Mouse (Mus musculus) ES-E14 (cell line): ENCODE data around the gene Tmem108. TPM values are rescaled to one million over a fixed set of nuclear protein-coding genes. Genes with fewer than 3 reads are reported as not detected.

ENCODE experiments used
- DNase-seq: peaks from one replicate; pipeline ENCODE4 v3.0.0-alpha.2; 2013; ENCODE audit warnings: low read depth, low spot score
- H3K27ac ChIP-seq: 2 replicates; pipeline ENCODE4 v1.5.1; 2012; ENCODE audit warnings: low read depth, mild to moderate bottlenecking, low read length, moderate library complexity, mixed read lengths; ENCODE audit not compliant: poor library complexity, insufficient read depth, severe bottlenecking
- H3K36me3 ChIP-seq: 2 replicates; pipeline ENCODE4 v1.6.1; 2012; ENCODE audit warnings: mild to moderate bottlenecking, low read length, moderate library complexity, mixed read lengths; ENCODE audit not compliant: control insufficient read depth, poor library complexity, insufficient read depth, severe bottlenecking
- H3K4me1 ChIP-seq, 2 experiments: fragments of 150-350 bp in 1 of 2; sonication (generic) in 1 of 2; 2 replicates each; pipeline ENCODE4 v1.6.1; 2012; ENCODE audit warnings: low read length in 2 of 2, mild to moderate bottlenecking in 1 of 2, mixed read lengths in 1 of 2; ENCODE audit not compliant: control insufficient read depth in 2 of 2, insufficient read depth in 2 of 2, poor library complexity in 1 of 2
- H3K4me3 ChIP-seq, 2 experiments: fragments of 150-350 bp in 1 of 2; sonication (generic) in 1 of 2; 2 replicates each; pipeline ENCODE4 v1.5.1; 2012; ENCODE audit warnings: low read length in 2 of 2, low read depth in 1 of 2, mild to moderate bottlenecking in 1 of 2, mixed read lengths in 1 of 2; ENCODE audit not compliant: insufficient read depth in 1 of 2, poor library complexity in 1 of 2, severe bottlenecking in 1 of 2
- H3K9ac ChIP-seq: 2 replicates; pipeline ENCODE4 v1.6.1; 2012; ENCODE audit warnings: low read depth, mild to moderate bottlenecking, low read length, mixed read lengths; ENCODE audit not compliant: poor library complexity, insufficient read depth, severe bottlenecking
- H3K9me3 ChIP-seq: fragments of 150-350 bp; sonication (generic); 2 replicates; pipeline ENCODE4 v1.6.1; 2012; ENCODE audit warnings: low read depth, mild to moderate bottlenecking, low read length; ENCODE audit not compliant: control insufficient read depth, insufficient read depth
- CHD2 ChIP-seq: IDR thresholded peaks from 2 replicates; pipeline ENCODE4 v1.6.1; 2014; ENCODE audit warnings: mild to moderate bottlenecking, low read depth, low read length, inconsistent platforms
- HCFC1 ChIP-seq: IDR thresholded peaks from 2 replicates; pipeline ENCODE4 v1.6.1; 2012; ENCODE audit warnings: low read length, inconsistent platforms, borderline replicate concordance; ENCODE audit not compliant: insufficient read depth
- MAFK ChIP-seq: IDR thresholded peaks from 2 replicates; pipeline ENCODE4 v1.6.1; 2014; ENCODE audit warnings: mild to moderate bottlenecking, low read depth, low read length, inconsistent platforms; ENCODE audit not compliant: insufficient read depth
- ZC3H11A ChIP-seq: IDR thresholded peaks from 2 replicates; pipeline ENCODE4 v1.6.1; 2012; ENCODE audit warnings: low read depth, mild to moderate bottlenecking, inconsistent platforms, low read length, borderline replicate concordance
- ZNF384 ChIP-seq: IDR thresholded peaks from 2 replicates; pipeline ENCODE4 v1.6.1; 2012; ENCODE audit warnings: low read depth, low read length, inconsistent platforms
- in situ Hi-C, 2 experiments: fragments of 600-800 bp; cut with MboI; formaldehyde crosslinking; loops; one replicate each; pipeline ENCODE4 v1.15.1; 2025; ENCODE audit warnings: low sequenced_read_pairs in 2 of 2, inconsistent platforms in 1 of 2; ENCODE audit not compliant: unreplicated experiment in 2 of 2
- total RNA-seq: library from RNA; depleted of rRNA; stranded (reverse); fragments of 300-350 nt; gene quantifications from 2 replicates; pipeline ENCODE4 v1.2.3, GENCODE M21; 2012

Tmem108 gene
- total RNA-seq, 1 experiment = 3.1 TPM

DNA sequence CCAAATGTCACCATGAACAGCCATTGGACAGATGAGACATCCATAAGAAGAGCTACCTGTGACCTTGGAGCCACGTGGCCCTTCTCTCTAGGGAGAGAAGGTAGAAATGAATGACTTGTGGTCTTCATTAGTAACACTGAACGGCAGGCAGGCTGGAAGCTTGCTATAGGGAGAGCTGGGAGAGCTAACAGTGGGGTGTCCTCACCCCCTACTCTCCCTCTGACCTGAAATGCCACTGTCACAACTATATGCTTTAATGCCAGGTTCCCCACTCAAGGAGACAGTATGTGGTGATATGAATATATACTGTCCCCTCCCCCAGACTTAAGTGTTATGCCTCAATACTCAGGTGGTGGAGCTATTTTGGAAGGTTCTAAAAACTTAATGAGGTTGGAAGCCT is 301.8 kb downstream of the Tmem108 start:
- no peak for DNase-seq
- Histone ChIP-seq H3K27ac (no peak overlapping the region), H3K9ac (no peak overlapping the region), H3K9me3 (no peaks in the 10 kb centered on the region), H3K4me1 (no peaks in the 10 kb centered on the region), H3K36me3 (no peaks in the 10 kb centered on the region), H3K4me3 (no peak overlapping the region)
- TF ChIP-seq HCFC1 (no peak), MAFK (no peak), ZNF384 (no peak), CHD2 (no peak), ZC3H11A (no peak)
- in situ Hi-C loops = no loop called here

DNA sequence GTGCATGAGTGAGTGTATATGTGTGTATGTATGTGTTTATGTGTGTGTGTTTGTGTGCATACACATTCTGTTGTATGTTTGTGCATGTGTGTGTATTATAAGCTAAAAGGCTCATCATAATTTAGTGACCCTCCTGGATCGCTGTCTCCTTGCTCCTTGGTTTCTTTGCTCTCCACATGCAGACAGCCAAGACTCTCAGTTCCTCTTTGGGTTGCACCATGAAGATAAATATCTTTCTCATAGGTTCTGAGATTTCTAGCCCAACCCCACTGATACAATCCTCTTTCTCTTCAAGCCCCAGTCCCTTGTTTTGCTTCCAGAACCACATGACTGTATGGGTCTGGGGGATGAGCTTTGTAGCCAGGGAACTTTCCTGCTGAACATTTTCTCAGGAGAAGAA is 302.3 kb downstream of the Tmem108 start:
- Histone ChIP-seq H3K9me3 (no peaks in the 10 kb centered on the region), H3K4me3 (no peak overlapping the region), H3K9ac (no peak overlapping the region), H3K36me3 (no peaks in the 10 kb centered on the region), H3K4me1 (no peaks in the 10 kb centered on the region), H3K27ac (no peak overlapping the region)
- no peak for DNase-seq
- TF ChIP-seq MAFK (no peak), ZNF384 (no peak), ZC3H11A (no peak), CHD2 (no peak), HCFC1 (no peak)
- in situ Hi-C loops = no loop called here

DNA sequence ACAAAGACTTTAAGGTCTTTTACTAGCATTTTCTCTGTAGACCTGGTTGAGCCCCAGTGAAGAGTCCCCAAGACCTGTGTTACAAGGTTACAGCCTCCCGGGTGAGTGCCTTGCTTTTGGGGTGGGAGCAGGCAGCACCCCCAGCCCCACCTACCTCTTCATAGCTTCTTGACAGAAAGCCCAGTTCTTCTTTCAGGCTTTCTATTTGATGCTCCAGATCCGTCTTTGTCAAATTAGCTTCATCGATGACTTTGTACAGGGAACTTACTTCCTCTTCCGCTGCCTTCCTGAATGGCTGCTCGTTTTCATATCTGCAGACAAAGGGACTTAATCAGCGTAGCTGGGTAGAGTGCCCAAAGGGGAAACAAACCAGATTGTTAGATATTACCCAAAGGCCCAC is 312.0 kb downstream of the Tmem108 start:
- H3K9me3 ChIP-seq = no peaks in the 10 kb centered on the region
- TF ChIP-seq ZNF384 (no peak), MAFK (no peak), ZC3H11A (no peak), CHD2 (no peak), HCFC1 (no peak)
- in situ Hi-C loops = no loop called here
- no peaks in the 10 kb centered on the region for H3K4me1 ChIP-seq
- no peak overlapping the region for H3K27ac ChIP-seq
- H3K36me3 ChIP-seq = no peaks in the 10 kb centered on the region
- no peak overlapping the region for H3K4me3 ChIP-seq
- H3K9ac ChIP-seq = no peak overlapping the region
- DNase-seq = no peak

DNA sequence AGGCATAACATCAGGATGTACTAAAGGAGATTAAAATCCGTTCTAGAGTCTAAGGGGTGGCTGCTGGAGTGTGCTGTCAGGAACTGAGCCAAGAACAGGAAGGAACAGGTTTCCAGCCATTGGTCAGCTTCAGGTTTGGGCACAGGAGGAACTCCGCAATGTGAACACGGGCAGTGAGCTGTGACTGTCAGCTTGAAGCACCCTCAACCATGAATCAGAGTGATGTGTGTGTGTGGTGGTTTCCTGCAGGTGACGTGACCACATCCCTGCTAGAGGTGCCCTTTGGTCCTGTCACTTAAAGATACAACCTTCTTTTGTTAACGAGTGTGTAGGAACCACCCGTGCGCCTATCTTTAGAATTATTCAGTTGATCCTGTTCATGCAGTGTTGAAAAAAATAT is 312.5 kb downstream of the Tmem108 start:
- no peaks in the 10 kb centered on the region for H3K4me1 ChIP-seq
- no peak for DNase-seq
- H3K36me3 ChIP-seq = no peaks in the 10 kb centered on the region
- no peak overlapping the region for H3K27ac ChIP-seq
- no peak overlapping the region for H3K9ac ChIP-seq
- H3K4me3 ChIP-seq = no peak overlapping the region
- H3K9me3 ChIP-seq = no peaks in the 10 kb centered on the region
- TF ChIP-seq MAFK (no peak), CHD2 (no peak), ZNF384 (no peak)
- in situ Hi-C loops = no loop called here

DNA sequence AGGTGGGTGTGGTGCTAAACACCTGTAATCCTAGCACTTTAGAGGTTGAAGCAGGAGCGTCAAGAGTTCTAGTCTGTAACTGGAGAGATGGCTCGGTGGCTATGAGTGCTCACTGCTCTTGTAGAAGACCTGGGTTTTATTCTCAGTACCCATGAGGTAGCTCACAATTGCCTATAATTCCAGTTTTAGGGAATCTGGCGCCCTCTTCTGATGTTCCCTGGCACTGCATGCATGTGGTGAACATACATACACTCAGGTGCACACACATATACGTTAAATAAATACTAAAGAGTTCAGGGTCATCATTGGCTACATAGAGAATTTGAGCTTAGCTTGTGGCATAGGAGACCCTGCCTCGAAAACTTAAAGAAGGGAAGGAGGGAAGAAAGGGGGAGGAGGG is 317.0 kb downstream of the Tmem108 start:
- no peak overlapping the region for H3K27ac ChIP-seq
- TF ChIP-seq MAFK (no peak), ZC3H11A (no peak), CHD2 (no peak), ZNF384 (no peak), HCFC1 (no peak)
- DNase-seq = no peak
- no peak overlapping the region for H3K4me3 ChIP-seq
- H3K4me1 ChIP-seq = no peaks in the 10 kb centered on the region
- in situ Hi-C loops = no loop called here
- H3K36me3 ChIP-seq = no peaks in the 10 kb centered on the region
- no peaks in the 10 kb centered on the region for H3K9me3 ChIP-seq
- H3K9ac ChIP-seq = no peak overlapping the region
